Mouse (Mus musculus) ovary, postnatal 36 days (tissue): Measurements from ENCODE around the gene Ranbp2.
"Not testable (repeated sequence)": the region's sequence is repeated elsewhere in the genome, so short reads cannot be mapped to it uniquely, and the experiment has no call there.

ENCODE experiments used
- DNase-seq: peaks from one replicate; pipeline ENCODE4 v3.0.0; 2022; ENCODE audit warnings: low spot score, mixed read lengths

Gene Ranbp2

GRCm38 (mm10) chr10:58497320-58498284, 50.9 kb downstream of the Ranbp2 start, which contains the start of gene Ccdc138:
Gene Ccdc138, plus strand, starts transcription at chr10:58497948.
- peak; percentile 91 for DNase-seq

GRCm38 (mm10) chr10:58498516-58498915, 51.8 kb downstream of the Ranbp2 start:
- no peak for DNase-seq

- DNase-seq, result no peak
Measured at GRCm38 (mm10) chr10:58529358-58529757, 82.6 kb downstream of the Ranbp2 start.

- no peak for DNase-seq
Measured at GRCm38 (mm10) chr10:58530896-58531790, 84.4 kb downstream of the Ranbp2 start.

GRCm38 (mm10) chr10:58532177-58532576, 85.5 kb downstream of the Ranbp2 start:
- no peak for DNase-seq

GRCm38 (mm10) chr10:58536276-58536675, 89.6 kb downstream of the Ranbp2 start:
- not testable (repeated sequence) for DNase-seq

GRCm38 (mm10) chr10:58540613-58541012, 93.9 kb downstream of the Ranbp2 start:
- no peak for DNase-seq
